Mouse (Mus musculus) thymus, postnatal 4 days (tissue): Measurements from ENCODE around the gene Lrrc3c.

Source experiments
- DNase-seq: peaks from one replicate; pipeline ENCODE4 v3.0.0; 2021

Lrrc3c gene

GRCm38 (mm10) chr11:98597991-98598390 is at the start of gene Lrrc3c:
TSS of gene Lrrc3c (plus strand) at chr11:98598291.
- DNase-seq: no peak

GRCm38 (mm10) chr11:98549363-98549762 is 48.7 kb upstream of the Lrrc3c start:
- no peak for DNase-seq

GRCm38 (mm10) chr11:98550311-98550974 is 47.6 kb upstream of the Lrrc3c start:
- peak; percentile 41 for DNase-seq

- peak; percentile 99 for DNase-seq
Measured at GRCm38 (mm10) chr11:98550975-98551828, 46.9 kb upstream of the Lrrc3c start, which contains the start of gene Zpbp2. TSS of gene Zpbp2 (plus strand) at chr11:98551097.

GRCm38 (mm10) chr11:98553966-98554365 is 44.1 kb upstream of the Lrrc3c start:
- DNase-seq: no peak

GRCm38 (mm10) chr11:98555124-98555700 is 42.9 kb upstream of the Lrrc3c start:
- DNase-seq: no peak

GRCm38 (mm10) chr11:98560942-98561341 is 37.1 kb upstream of the Lrrc3c start:
- no peak for DNase-seq

- DNase-seq: no peak
Measured at GRCm38 (mm10) chr11:98563025-98563424, 35.1 kb upstream of the Lrrc3c start.

GRCm38 (mm10) chr11:98563921-98564414 is 34.1 kb upstream of the Lrrc3c start:
- DNase-seq: no peak

- peak; percentile 71 for DNase-seq
Measured at GRCm38 (mm10) chr11:98568326-98568725, 29.8 kb upstream of the Lrrc3c start.

GRCm38 (mm10) chr11:98569461-98569860 is 28.6 kb upstream of the Lrrc3c start:
- DNase-seq: no peak

GRCm38 (mm10) chr11:98577776-98578175 is 20.3 kb upstream of the Lrrc3c start:
- no peak for DNase-seq

GRCm38 (mm10) chr11:98580301-98581121 is 17.6 kb upstream of the Lrrc3c start:
- DNase-seq: no peak

GRCm38 (mm10) chr11:98581286-98582029 is 16.6 kb upstream of the Lrrc3c start:
- no peak for DNase-seq

- no peak for DNase-seq
Measured at GRCm38 (mm10) chr11:98582030-98582388, 16.1 kb upstream of the Lrrc3c start.

GRCm38 (mm10) chr11:98582551-98583264 is 15.4 kb upstream of the Lrrc3c start:
- no peak for DNase-seq

GRCm38 (mm10) chr11:98583265-98583552 is 14.9 kb upstream of the Lrrc3c start:
- no peak for DNase-seq

GRCm38 (mm10) chr11:98583571-98583970 is 14.5 kb upstream of the Lrrc3c start:
- DNase-seq: peak; percentile 42

- DNase-seq: no peak
Measured at GRCm38 (mm10) chr11:98584146-98584545, 13.9 kb upstream of the Lrrc3c start.

- DNase-seq: no peak
Measured at GRCm38 (mm10) chr11:98584629-98585177, 13.4 kb upstream of the Lrrc3c start.
